Mouse (Mus musculus) midbrain, embryonic 11.5 days (tissue): Measurements from ENCODE around the gene Pitpnm2. TPM values are rescaled to one million over a fixed set of nuclear protein-coding genes. Genes with fewer than 3 reads are reported as not detected.

Experiments
- ATAC-seq: fragments of 200-750 bp; cut with Nextera tagmentation; 2 replicates; pipeline ENCODE4 v1.8.0; 2017; ENCODE audit warnings: moderate TSS enrichment, moderate library complexity; ENCODE audit not compliant: low FRiP score
- DNase-seq: peaks from one replicate; pipeline ENCODE4 v3.0.0; 2015; ENCODE audit warnings: low spot score; ENCODE audit errors: missing footprints
- H3K27ac ChIP-seq: fragments of 300-500 bp; sonication (generic); 2 replicates; pipeline ENCODE4 v1.5.1; 2014; ENCODE audit warnings: low read depth, low read length
- H3K27me3 ChIP-seq: fragments of 300-500 bp; sonication (generic); 2 replicates; pipeline ENCODE4 v1.6.1; 2014; ENCODE audit warnings: mild to moderate bottlenecking, low read length, moderate library complexity, mixed read lengths; ENCODE audit not compliant: control insufficient read depth, insufficient read depth
- H3K36me3 ChIP-seq: fragments of 300-500 bp; sonication (generic); 2 replicates; pipeline ENCODE4 v1.6.1; 2014; ENCODE audit warnings: mild to moderate bottlenecking, low read length, moderate library complexity, mixed read lengths; ENCODE audit not compliant: control insufficient read depth, insufficient read depth
- H3K4me1 ChIP-seq: fragments of 300-500 bp; sonication (generic); 2 replicates; pipeline ENCODE4 v1.6.1; 2014; ENCODE audit warnings: low read length; ENCODE audit not compliant: control insufficient read depth, insufficient read depth
- H3K4me2 ChIP-seq: fragments of 300-500 bp; sonication (generic); 2 replicates; pipeline ENCODE4 v1.6.1; 2014; ENCODE audit warnings: mild to moderate bottlenecking, moderate library complexity
- H3K4me3 ChIP-seq: fragments of 300-500 bp; sonication (generic); 2 replicates; pipeline ENCODE4 v1.5.1; 2014; ENCODE audit warnings: low read depth, low read length
- H3K9ac ChIP-seq: fragments of 300-500 bp; sonication (generic); 2 replicates; pipeline ENCODE4 v1.6.1; 2014; ENCODE audit warnings: low read length
- H3K9me3 ChIP-seq: fragments of 300-500 bp; sonication (generic); 2 replicates; pipeline ENCODE4 v1.6.1; 2016; ENCODE audit warnings: low read length; ENCODE audit not compliant: control insufficient read depth
- WGBS: fragments of 180-500 bp; shearing (Covaris S2); extraction: QIAGEN DNeasy Blood & Tissue Kit; methylation state at CpG from one replicate; pipeline ENCODE4 v1.1.7; 2014; 5-methylcytosine and 5-hydroxymethylcytosine counted together
- polyA plus RNA-seq: library from polyadenylated mRNA; unstranded; fragments of >200 nt; fragmentation: Nextera tagmentation; extraction: Ambion mirVana; gene quantifications from 2 replicates; pipeline ENCODE4 v1.2.1, GENCODE M21; 2014

Pitpnm2 gene
- polyA plus RNA-seq, 1 experiment from 2014 or later = 4.6 TPM

DNA sequence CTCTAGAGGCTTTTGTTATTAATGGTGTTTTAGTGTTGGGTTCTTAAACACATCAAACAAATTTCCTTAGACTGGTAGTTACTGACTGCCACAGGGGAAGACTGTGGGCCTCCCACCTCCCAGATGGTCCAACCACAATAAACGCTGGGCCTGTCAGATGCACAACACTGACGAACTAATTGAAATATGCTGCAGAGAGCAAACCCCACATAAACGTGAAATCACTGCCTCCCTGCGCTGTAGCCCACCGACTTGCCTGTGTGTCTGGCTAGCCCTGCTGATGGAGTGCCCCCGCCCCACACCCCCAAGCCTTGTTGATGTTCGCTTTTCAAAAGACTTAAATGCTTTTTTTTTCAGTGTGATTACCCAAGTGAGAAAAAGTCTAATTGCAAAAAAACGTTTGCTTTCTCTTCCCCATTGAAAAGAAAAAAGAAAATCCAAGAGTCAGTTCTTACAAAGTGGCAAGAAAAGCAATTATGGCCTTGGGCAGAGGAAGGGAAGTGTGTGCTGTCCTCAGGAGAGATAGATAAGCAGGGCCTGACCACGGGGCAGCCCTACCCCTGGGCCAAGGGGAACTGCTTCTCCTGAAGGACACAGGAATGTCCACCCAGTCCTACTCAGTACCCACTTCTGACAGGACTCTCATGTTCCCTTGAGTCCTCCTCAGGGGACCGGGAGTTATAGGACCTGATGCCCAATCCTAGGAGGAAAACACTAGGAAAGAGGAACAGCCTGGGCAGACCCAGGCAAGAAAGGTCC is 7.7 kb downstream of the Pitpnm2 start:
- 47% methylated on average over 10 of the region's 10 CpGs for WGBS
- Histone ChIP-seq H3K4me1 (peaks cover 10% of the 10 kb centered on the region; the same call in 1 of the 2 replicates), H3K27me3 (no peaks in the 10 kb centered on the region), H3K9ac (no peak overlapping the region), H3K4me2 (no peak overlapping the region), H3K36me3 (no peaks in the 10 kb centered on the region; the same call in 1 of the 2 replicates), H3K27ac (no peak overlapping the region), H3K4me3 (no peak overlapping the region), H3K9me3 (no peaks in the 10 kb centered on the region)
- no peak for ATAC-seq
- no peak for DNase-seq

GRCm38 (mm10) chr5:124240841-124241685 is 8.5 kb downstream of the Pitpnm2 start:
- no peaks in the 10 kb centered on the region for H3K27me3 ChIP-seq
- H3K4me1 ChIP-seq = peaks cover 10% of the 10 kb centered on the region; the same call in 1 of the 2 replicates
- no peak for ATAC-seq
- no peaks in the 10 kb centered on the region for H3K9me3 ChIP-seq
- no peak overlapping the region for H3K4me2 ChIP-seq
- no peak overlapping the region for H3K27ac ChIP-seq
- WGBS = 53% methylated on average over 22 of the region's 22 CpGs
- no peak overlapping the region for H3K9ac ChIP-seq
- H3K4me3 ChIP-seq = no peak overlapping the region
- no peak for DNase-seq
- H3K36me3 ChIP-seq = no peaks in the 10 kb centered on the region; the same call in 1 of the 2 replicates

DNA sequence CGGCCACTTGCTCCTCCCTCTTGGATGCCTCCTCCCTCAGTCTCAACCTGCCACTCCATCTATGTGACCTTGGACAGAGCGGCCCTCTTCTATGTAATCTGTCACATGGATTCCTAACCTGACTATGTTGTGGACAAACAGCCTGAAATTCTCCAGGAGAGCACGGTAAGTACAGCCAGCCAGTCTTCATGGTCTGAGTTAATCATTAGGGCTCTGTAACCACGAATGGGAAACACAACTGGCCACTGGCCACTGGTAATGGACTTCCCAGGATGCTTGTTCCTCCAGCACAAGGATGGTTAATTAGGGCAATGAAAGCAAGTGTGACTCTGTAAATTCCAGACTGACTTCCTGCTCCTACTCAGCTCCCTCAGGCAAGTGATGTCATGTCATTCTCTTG is 13.4 kb downstream of the Pitpnm2 start:
- no peak overlapping the region for H3K4me3 ChIP-seq
- no peak for DNase-seq
- H3K4me2 ChIP-seq = no peak overlapping the region
- H3K27me3 ChIP-seq = no peaks in the 10 kb centered on the region
- H3K9me3 ChIP-seq = no peaks in the 10 kb centered on the region
- no peak for ATAC-seq
- no peak overlapping the region for H3K27ac ChIP-seq
- 84% methylated on average over 4 of the region's 4 CpGs for WGBS
- no peaks in the 10 kb centered on the region for H3K36me3 ChIP-seq
- H3K9ac ChIP-seq = no peak overlapping the region
- peaks cover 3% of the 10 kb centered on the region for H3K4me1 ChIP-seq

DNA sequence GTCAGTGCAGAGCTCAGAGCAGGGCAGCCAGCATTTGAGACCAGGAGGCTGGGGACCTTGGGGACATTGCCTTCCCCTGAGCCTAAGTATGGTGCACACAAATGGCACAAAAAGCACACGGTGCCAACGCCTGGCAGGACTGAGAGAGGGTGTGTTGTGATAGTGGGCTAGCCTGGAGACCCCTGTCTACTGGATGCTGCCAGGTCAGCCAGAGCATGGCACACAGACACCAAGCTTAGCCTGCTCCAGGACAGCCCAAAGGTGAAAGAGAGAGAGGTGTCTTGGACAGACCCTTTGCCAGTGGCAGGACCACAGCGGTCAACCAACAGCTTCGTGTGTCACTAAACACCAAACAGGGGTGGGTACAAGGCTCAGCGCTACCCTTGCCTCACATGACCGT is 14.8 kb downstream of the Pitpnm2 start:
- 87% methylated on average over 6 of the region's 6 CpGs for WGBS
- no peak overlapping the region for H3K9ac ChIP-seq
- H3K9me3 ChIP-seq = no peaks in the 10 kb centered on the region
- no peaks in the 10 kb centered on the region for H3K27me3 ChIP-seq
- no peaks in the 10 kb centered on the region; the same call in 1 of the 2 replicates for H3K4me1 ChIP-seq
- no peak overlapping the region for H3K4me2 ChIP-seq
- ATAC-seq = no peak
- H3K4me3 ChIP-seq = no peak overlapping the region
- H3K27ac ChIP-seq = no peak overlapping the region
- no peaks in the 10 kb centered on the region for H3K36me3 ChIP-seq
- DNase-seq = no peak

DNA sequence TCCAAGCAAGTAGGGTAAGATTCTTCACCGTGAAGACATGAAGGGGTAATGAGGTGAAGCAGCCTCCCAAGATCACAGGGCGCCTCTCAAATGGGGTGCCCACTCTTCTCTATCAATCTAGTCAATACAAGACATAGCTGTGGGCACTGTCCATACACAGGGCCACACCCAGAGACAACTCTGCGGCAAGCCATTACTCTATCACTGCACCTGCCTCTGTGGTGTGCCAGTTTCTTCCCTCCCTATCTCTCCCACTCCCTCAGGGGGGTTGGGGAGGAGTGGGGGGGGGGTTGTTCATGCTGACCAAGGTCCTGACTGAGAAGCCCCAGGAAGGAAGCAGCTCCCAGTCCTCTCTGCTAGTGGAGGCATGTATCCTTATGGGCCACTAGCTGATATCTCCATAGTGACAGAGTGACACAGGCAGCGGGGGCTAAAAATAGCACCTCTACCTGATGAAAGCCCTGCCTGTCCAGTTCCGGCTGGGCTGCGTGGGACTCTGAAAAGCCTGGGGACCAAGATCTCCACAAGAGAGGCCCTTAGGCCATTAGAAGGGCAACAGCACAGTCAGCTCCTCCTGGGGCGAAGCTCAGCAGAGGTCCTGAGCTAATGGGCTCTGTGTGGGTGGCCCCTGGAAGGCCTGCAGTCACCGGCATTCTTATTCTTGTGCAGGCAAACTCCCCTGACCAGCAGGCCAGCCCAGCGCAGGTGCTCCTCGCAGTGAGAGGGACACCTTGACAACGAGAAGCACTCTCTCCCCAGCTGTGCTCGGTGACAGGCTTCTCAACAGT is 15.5 kb downstream of the Pitpnm2 start:
- Histone ChIP-seq H3K9me3 (no peaks in the 10 kb centered on the region), H3K4me3 (no peak overlapping the region), H3K36me3 (no peaks in the 10 kb centered on the region), H3K27ac (no peak overlapping the region), H3K4me1 (no peaks in the 10 kb centered on the region; the same call in 1 of the 2 replicates), H3K4me2 (no peak overlapping the region), H3K9ac (no peak overlapping the region), H3K27me3 (no peaks in the 10 kb centered on the region)
- no peak for ATAC-seq
- 72% methylated on average over 12 of the region's 12 CpGs for WGBS
- no peak for DNase-seq

DNA sequence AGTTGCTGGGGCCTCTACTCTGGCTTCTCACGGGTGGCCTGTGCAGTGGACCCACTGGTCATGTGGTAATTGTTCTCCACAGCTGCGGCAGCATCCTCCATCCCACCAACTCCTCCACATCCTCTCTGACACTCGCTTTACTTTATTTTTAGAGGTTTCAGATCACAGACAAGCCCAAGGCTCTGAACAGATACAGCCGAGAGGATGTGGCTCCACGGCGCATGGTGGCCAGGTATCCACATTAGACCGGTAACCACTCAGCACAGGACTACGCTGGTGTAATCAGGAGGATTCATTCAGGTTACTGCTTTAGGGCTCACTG is 16.5 kb downstream of the Pitpnm2 start:
- ATAC-seq (no peak), DNase-seq (no peak)
- Histone ChIP-seq H3K9ac (no peak overlapping the region), H3K4me1 (no peaks in the 10 kb centered on the region; the same call in 1 of the 2 replicates), H3K4me2 (no peak overlapping the region), H3K4me3 (no peak overlapping the region), H3K36me3 (no peaks in the 10 kb centered on the region), H3K27me3 (no peaks in the 10 kb centered on the region), H3K9me3 (no peaks in the 10 kb centered on the region), H3K27ac (no peak overlapping the region)
- 86% methylated on average over 8 of the region's 8 CpGs for WGBS

GRCm38 (mm10) chr5:124232360-124233143 is 17.0 kb downstream of the Pitpnm2 start:
- Histone ChIP-seq H3K9me3 (no peaks in the 10 kb centered on the region), H3K27me3 (no peaks in the 10 kb centered on the region), H3K27ac (no peak overlapping the region), H3K4me1 (no peaks in the 10 kb centered on the region; the same call in 1 of the 2 replicates), H3K4me3 (no peak overlapping the region), H3K36me3 (no peaks in the 10 kb centered on the region), H3K9ac (no peak overlapping the region), H3K4me2 (no peak overlapping the region)
- ATAC-seq (no peak), DNase-seq (no peak)
- WGBS = 76% methylated on average over 18 of the region's 18 CpGs

GRCm38 (mm10) chr5:124230461-124230860 is 19.1 kb downstream of the Pitpnm2 start:
- ATAC-seq = no peak

More at GRCm38 (mm10) chr5:124230461-124230860, 19.1 kb downstream of the Pitpnm2 start:
- H3K4me2 ChIP-seq = no peak overlapping the region
- DNase-seq = no peak
- H3K36me3 ChIP-seq = no peaks in the 10 kb centered on the region
- no peaks in the 10 kb centered on the region for H3K9me3 ChIP-seq
- H3K9ac ChIP-seq = no peak overlapping the region
- H3K4me3 ChIP-seq = no peak overlapping the region
- no peaks in the 10 kb centered on the region for H3K27me3 ChIP-seq
- H3K27ac ChIP-seq = no peak overlapping the region
- 89% methylated on average over 9 of the region's 9 CpGs for WGBS
- peaks cover 3% of the 10 kb centered on the region for H3K4me1 ChIP-seq
